Mouse (Mus musculus) intestine, postnatal 0 days (tissue): ENCODE measurements around the gene Eif4e2. TPM values are rescaled to one million over a fixed set of nuclear protein-coding genes. Genes with fewer than 3 reads are reported as not detected.

ENCODE experiments used
- ATAC-seq: fragments of 200-750 bp; cut with Nextera tagmentation; 2 replicates; pipeline ENCODE4 v1.8.0; 2017; ENCODE audit warnings: mild to moderate bottlenecking, moderate TSS enrichment, moderate library complexity
- H3K27ac ChIP-seq: fragments of 300-500 bp; sonication (generic); 2 replicates; pipeline ENCODE4 v1.5.1; 2014; ENCODE audit warnings: mild to moderate bottlenecking, low read depth, low read length, moderate library complexity
- H3K27me3 ChIP-seq: fragments of 300-500 bp; sonication (generic); replicated peaks from 2 replicates; pipeline ENCODE4 v1.6.1; 2014; ENCODE audit warnings: low read length, mixed read lengths; ENCODE audit not compliant: control insufficient read depth, insufficient read depth
- H3K36me3 ChIP-seq: fragments of 300-500 bp; sonication (generic); 2 replicates; pipeline ENCODE4 v1.6.1; 2014; ENCODE audit warnings: mild to moderate bottlenecking, moderate library complexity; ENCODE audit not compliant: control insufficient read depth, insufficient read depth
- H3K4me1 ChIP-seq: fragments of 300-500 bp; sonication (generic); replicated peaks from 2 replicates; pipeline ENCODE4 v1.6.1; 2014; ENCODE audit warnings: antibody characterized with exemption, low read length, mixed read lengths; ENCODE audit not compliant: control insufficient read depth, insufficient read depth
- H3K4me2 ChIP-seq: fragments of 300-500 bp; sonication (generic); replicated peaks from 2 replicates; pipeline ENCODE4 v1.6.1; 2014; ENCODE audit warnings: low read depth, mild to moderate bottlenecking, moderate library complexity
- H3K4me3 ChIP-seq: fragments of 300-500 bp; sonication (generic); 2 replicates; pipeline ENCODE4 v1.5.1; 2014; ENCODE audit warnings: low read depth, low read length
- H3K9ac ChIP-seq: fragments of 300-500 bp; sonication (generic); 2 replicates; pipeline ENCODE4 v1.6.1; 2014; ENCODE audit warnings: mild to moderate bottlenecking, low read depth, low read length
- H3K9me3 ChIP-seq: fragments of 300-500 bp; sonication (generic); 2 replicates; pipeline ENCODE4 v1.6.1; 2016; ENCODE audit warnings: mixed run types; ENCODE audit not compliant: control insufficient read depth
- CTCF ChIP-seq: sonication (generic); IDR thresholded peaks from 2 replicates; pipeline ENCODE4 v1.5.1; 2016; ENCODE audit warnings: low read depth, mild to moderate bottlenecking, control low read depth, antibody characterized with exemption, moderate library complexity
- WGBS: fragments of 180-500 bp; shearing (Covaris S2); extraction: QIAGEN DNeasy Blood & Tissue Kit; methylation state at CpG from one replicate; pipeline ENCODE4 v1.1.7; 2014; 5-methylcytosine and 5-hydroxymethylcytosine counted together
- polyA plus RNA-seq: library from polyadenylated mRNA; unstranded; fragments of >200 nt; fragmentation: Nextera tagmentation; extraction: Ambion mirVana; gene quantifications from 2 replicates; pipeline ENCODE4 v1.2.1, GENCODE M21; 2015

The Eif4e2 gene
- polyA plus RNA-seq, 1 experiment from 2014 or later, result 179 TPM

- WGBS, result 81% methylated on average over 7 of the region's 7 CpGs
- Histone ChIP-seq H3K27ac (no peak overlapping the region), H3K4me2 (no peak overlapping the region), H3K36me3 (peaks cover 76% of the 10 kb centered on the region), H3K4me3 (no peak overlapping the region), H3K4me1 (no peaks in the 10 kb centered on the region), H3K27me3 (no peaks in the 10 kb centered on the region), H3K9me3 (no peaks in the 10 kb centered on the region), H3K9ac (no peak overlapping the region)
- no peak for ATAC-seq
- TF ChIP-seq CTCF, result no peak
Measured at GRCm38 (mm10) chr1:87232197-87232596, 18.5 kb downstream of the Eif4e2 start.

GRCm38 (mm10) chr1:87239056-87239455 is 25.3 kb downstream of the Eif4e2 start:
- no peak for ATAC-seq
- Histone ChIP-seq H3K9me3 (no peaks in the 10 kb centered on the region), H3K27ac (no peak overlapping the region), H3K9ac (no peak overlapping the region), H3K36me3 (peaks cover 32% of the 10 kb centered on the region), H3K4me2 (no peak overlapping the region), H3K27me3 (no peaks in the 10 kb centered on the region), H3K4me1 (no peaks in the 10 kb centered on the region), H3K4me3 (no peak overlapping the region)
- WGBS, result 45% methylated on average over 8 of the region's 8 CpGs
- no peak for TF ChIP-seq CTCF

GRCm38 (mm10) chr1:87243021-87243420 is 29.3 kb downstream of the Eif4e2 start:
- Histone ChIP-seq H3K4me2 (no peak overlapping the region), H3K27me3 (no peaks in the 10 kb centered on the region), H3K36me3 (peaks cover 11% of the 10 kb centered on the region; the same call in 1 of the 2 replicates), H3K4me1 (no peaks in the 10 kb centered on the region), H3K9me3 (no peaks in the 10 kb centered on the region), H3K9ac (no peak overlapping the region), H3K4me3 (no peak overlapping the region), H3K27ac (no peak overlapping the region)
- ATAC-seq, result no peak
- no peak for TF ChIP-seq CTCF
- 91% methylated on average over 8 of the region's 8 CpGs for WGBS

DNA sequence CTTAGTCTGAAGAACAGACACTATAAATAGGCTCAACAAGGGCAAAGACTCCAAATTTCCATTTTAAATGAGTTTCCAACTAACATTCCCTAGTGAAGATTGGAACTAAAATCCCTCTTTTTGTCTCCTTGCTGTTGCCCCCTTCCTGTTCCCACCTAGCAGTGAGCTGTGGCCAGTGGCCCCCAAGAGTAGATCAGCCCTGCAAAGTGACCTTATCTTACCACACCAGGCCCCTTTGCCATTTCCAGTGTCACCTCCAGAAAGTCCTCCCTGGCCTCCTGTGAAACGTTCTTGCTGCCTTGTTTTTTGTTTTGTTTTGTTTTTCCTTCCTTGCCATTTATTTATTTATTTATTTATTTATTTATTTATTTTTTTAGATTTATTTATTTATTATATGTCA is 31.7 kb downstream of the Eif4e2 start:
- no peak overlapping the region for H3K27ac ChIP-seq
- 29% methylated on average over 1 of the region's 1 CpGs for WGBS
- no peak overlapping the region for H3K9ac ChIP-seq
- no peak for ATAC-seq
- H3K4me1 ChIP-seq, result no peaks in the 10 kb centered on the region
- no peak overlapping the region for H3K4me2 ChIP-seq
- H3K36me3 ChIP-seq, result no peaks in the 10 kb centered on the region
- H3K4me3 ChIP-seq, result no peak overlapping the region
- no peaks in the 10 kb centered on the region for H3K27me3 ChIP-seq
- no peaks in the 10 kb centered on the region for H3K9me3 ChIP-seq
- TF ChIP-seq CTCF, result no peak

- H3K4me3 ChIP-seq, result no peak overlapping the region
- no peak overlapping the region for H3K9ac ChIP-seq
Measured at GRCm38 (mm10) chr1:87245929-87246815, 32.5 kb downstream of the Eif4e2 start.

DNA sequence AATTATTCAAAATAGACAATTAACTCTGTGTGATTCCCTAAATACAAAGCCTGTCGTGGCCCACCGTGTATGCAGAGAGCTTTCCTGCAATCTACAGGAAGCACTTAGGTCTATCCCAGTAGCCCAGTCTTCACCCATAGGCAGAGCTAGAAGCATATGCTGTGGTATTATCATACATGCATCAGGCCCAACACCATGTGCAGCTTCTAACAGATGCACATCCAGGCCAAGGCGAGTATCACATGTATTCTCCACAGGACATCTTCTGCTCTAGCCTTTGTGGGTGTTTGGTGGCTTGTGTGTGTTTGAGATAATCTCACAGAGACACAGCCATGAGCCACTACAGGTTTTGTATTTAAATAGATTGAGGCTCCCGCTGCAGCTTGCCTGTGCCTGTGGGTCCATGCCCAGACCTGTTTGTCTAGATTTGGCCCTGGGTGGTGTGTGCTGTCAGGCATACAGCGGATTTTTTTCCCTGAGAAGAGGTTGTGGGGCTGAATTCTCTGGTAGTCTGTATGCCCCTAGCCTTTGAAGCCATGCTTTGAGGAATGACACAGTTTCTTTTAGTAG is 38.4 kb downstream of the Eif4e2 start:
- Histone ChIP-seq H3K4me1 (no peaks in the 10 kb centered on the region), H3K9ac (no peak overlapping the region), H3K27me3 (0 out of 2 replicates have a peak, but pooled peaks cover 3% of the 10 kb centered on the region), H3K4me2 (no peak overlapping the region), H3K9me3 (no peaks in the 10 kb centered on the region), H3K36me3 (no peaks in the 10 kb centered on the region), H3K27ac (no peak overlapping the region), H3K4me3 (no peak overlapping the region)
- 59% methylated on average over 5 of the region's 5 CpGs for WGBS
- no peak for TF ChIP-seq CTCF
- no peak for ATAC-seq

More at GRCm38 (mm10) chr1:87245929-87246815, 32.5 kb downstream of the Eif4e2 start:
- H3K27me3 ChIP-seq, result no peaks in the 10 kb centered on the region
- peak overlapping the region; percentile 37 for H3K4me2 ChIP-seq
- ATAC-seq, result peak; percentile 56; the same call in 1 of the 2 replicates
- no peaks in the 10 kb centered on the region for H3K9me3 ChIP-seq
- peak; percentile 92 for TF ChIP-seq CTCF
- H3K4me1 ChIP-seq, result no peaks in the 10 kb centered on the region
- 26% methylated on average over 22 of the region's 22 CpGs for WGBS
- no peaks in the 10 kb centered on the region for H3K36me3 ChIP-seq
- no peak overlapping the region for H3K27ac ChIP-seq
